Mouse (Mus musculus): Measurements from ENCODE around the gene Gse1. TPM values are rescaled to one million over a fixed set of nuclear protein-coding genes. Genes with fewer than 3 reads are reported as not detected.

The Gse1 gene
- polyA plus RNA-seq, 1 experiment from 2014 or later: 23.9 TPM

GRCm38 (mm10) chr8:120622161-120622560 lies 393.9 kb downstream of the Gse1 start:
- Histone ChIP-seq H3K4me1 (replicated peaks; ENCODE audit: control insufficient read depth, insufficient read depth, low read length) (peaks cover 12% of the 10 kb centered on the region), H3K36me3 (replicated peaks; ENCODE audit: control insufficient read depth, insufficient read depth) (no peaks in the 10 kb centered on the region), H3K4me2 (replicated peaks) (no peak overlapping the region), H3K27me3 (ENCODE audit: control insufficient read depth, insufficient read depth, low read length) (no peaks in the 10 kb centered on the region), H3K27ac (no peak overlapping the region), H3K4me3 (replicated peaks; ENCODE audit: low read length) (no peak overlapping the region), H3K9ac (no peak overlapping the region), H3K9me3 (ENCODE audit: control insufficient read depth, low read length) (no peaks in the 10 kb centered on the region)
- 71% methylated on average over 14 of the region's 14 CpGs for WGBS
- ATAC-seq (ENCODE audit: low FRiP score) (no peak), DNase-seq (ENCODE audit: low spot score) (no peak)

- no peak overlapping the region for H3K27ac ChIP-seq
Measured at GRCm38 (mm10) chr8:120623608-120624007, 395.4 kb downstream of the Gse1 start.

GRCm38 (mm10) chr8:120626461-120626860 lies 398.2 kb downstream of the Gse1 start:
- WGBS: 63% methylated on average over 11 of the region's 11 CpGs
- ATAC-seq (ENCODE audit: low FRiP score) (no peak), DNase-seq (ENCODE audit: low spot score) (no peak)
- Histone ChIP-seq H3K4me3 (replicated peaks; ENCODE audit: low read length) (no peak overlapping the region), H3K4me2 (replicated peaks) (no peak overlapping the region), H3K27me3 (ENCODE audit: control insufficient read depth, insufficient read depth, low read length) (no peaks in the 10 kb centered on the region), H3K4me1 (replicated peaks; ENCODE audit: control insufficient read depth, insufficient read depth, low read length) (no peaks in the 10 kb centered on the region), H3K27ac (no peak overlapping the region), H3K9ac (no peak overlapping the region), H3K36me3 (replicated peaks; ENCODE audit: control insufficient read depth, insufficient read depth) (no peaks in the 10 kb centered on the region), H3K9me3 (ENCODE audit: control insufficient read depth, low read length) (no peaks in the 10 kb centered on the region)

More at GRCm38 (mm10) chr8:120623608-120624007, 395.4 kb downstream of the Gse1 start:
- no peak overlapping the region for H3K4me2 ChIP-seq (replicated peaks)
- H3K9ac ChIP-seq: no peak overlapping the region
- no peaks in the 10 kb centered on the region for H3K27me3 ChIP-seq (ENCODE audit: control insufficient read depth, insufficient read depth, low read length)
- WGBS: 43% methylated on average over 2 of the region's 2 CpGs
- H3K4me3 ChIP-seq (replicated peaks; ENCODE audit: low read length): no peak overlapping the region
- no peak for DNase-seq (ENCODE audit: low spot score)
- no peaks in the 10 kb centered on the region for H3K9me3 ChIP-seq (ENCODE audit: control insufficient read depth, low read length)
- no peaks in the 10 kb centered on the region for H3K36me3 ChIP-seq (replicated peaks; ENCODE audit: control insufficient read depth, insufficient read depth)
- ATAC-seq (ENCODE audit: low FRiP score): no peak
- peaks cover under 1% of the 10 kb centered on the region; the same call in 1 of the 2 replicates for H3K4me1 ChIP-seq (replicated peaks; ENCODE audit: control insufficient read depth, insufficient read depth, low read length)

- Histone ChIP-seq H3K4me2 (replicated peaks) (no peak overlapping the region), H3K36me3 (replicated peaks; ENCODE audit: control insufficient read depth, insufficient read depth) (no peaks in the 10 kb centered on the region), H3K9me3 (ENCODE audit: control insufficient read depth, low read length) (no peaks in the 10 kb centered on the region), H3K4me3 (replicated peaks; ENCODE audit: low read length) (no peak overlapping the region), H3K9ac (no peak overlapping the region), H3K27me3 (ENCODE audit: control insufficient read depth, insufficient read depth, low read length) (no peaks in the 10 kb centered on the region), H3K27ac (no peak overlapping the region), H3K4me1 (replicated peaks; ENCODE audit: control insufficient read depth, insufficient read depth, low read length) (no peaks in the 10 kb centered on the region)
- DNase-seq (ENCODE audit: low spot score) (no peak), ATAC-seq (ENCODE audit: low FRiP score) (no peak)
- WGBS: 71% methylated on average over 5 of the region's 5 CpGs
Measured at GRCm38 (mm10) chr8:120627298-120627697, 399.0 kb downstream of the Gse1 start.

- no peak overlapping the region for H3K4me3 ChIP-seq (replicated peaks; ENCODE audit: low read length)
- ATAC-seq (ENCODE audit: low FRiP score): no peak
- peaks cover 11% of the 10 kb centered on the region for H3K4me1 ChIP-seq (replicated peaks; ENCODE audit: control insufficient read depth, insufficient read depth, low read length)
- no peak overlapping the region for H3K4me2 ChIP-seq (replicated peaks)
- no peak overlapping the region for H3K27ac ChIP-seq
- H3K9ac ChIP-seq: no peak overlapping the region
- peaks cover 9% of the 10 kb centered on the region for H3K27me3 ChIP-seq (ENCODE audit: control insufficient read depth, insufficient read depth, low read length)
- WGBS: 48% methylated on average over 5 of the region's 5 CpGs
- no peaks in the 10 kb centered on the region for H3K9me3 ChIP-seq (ENCODE audit: control insufficient read depth, low read length)
- no peaks in the 10 kb centered on the region for H3K36me3 ChIP-seq (replicated peaks; ENCODE audit: control insufficient read depth, insufficient read depth)
- DNase-seq (ENCODE audit: low spot score): no peak
Measured at GRCm38 (mm10) chr8:120630031-120630430, 401.8 kb downstream of the Gse1 start.

- Histone ChIP-seq H3K4me2 (replicated peaks) (no peak overlapping the region), H3K36me3 (replicated peaks; ENCODE audit: control insufficient read depth, insufficient read depth) (no peaks in the 10 kb centered on the region), H3K27ac (no peak overlapping the region), H3K4me3 (replicated peaks; ENCODE audit: low read length) (no peak overlapping the region), H3K4me1 (replicated peaks; ENCODE audit: control insufficient read depth, insufficient read depth, low read length) (peaks cover 11% of the 10 kb centered on the region), H3K9ac (no peak overlapping the region), H3K9me3 (ENCODE audit: control insufficient read depth, low read length) (no peaks in the 10 kb centered on the region), H3K27me3 (ENCODE audit: control insufficient read depth, insufficient read depth, low read length) (peaks cover 9% of the 10 kb centered on the region)
- DNase-seq (ENCODE audit: low spot score) (no peak), ATAC-seq (ENCODE audit: low FRiP score) (no peak)
- 57% methylated on average over 6 of the region's 6 CpGs for WGBS
Measured at GRCm38 (mm10) chr8:120630848-120631247, 402.6 kb downstream of the Gse1 start.

Small RNAs within 50 kb of the gene (microRNA-seq; reads per million reads assigned to microRNA genes)
- not detected for gene Gm22715
- 0.65 reads per million for gene Mir7687

Other genes starting within 250 kb of the Gse1 start
- gene Crispld2, start 236.0 kb upstream of the Gse1 start, polyA plus RNA-seq (2014; fragmentation: Nextera tagmentation; extraction: Ambion mirVana): 1.4 and 2.0 TPM in 2 replicates
- 25.5 and 26.4 TPM in 2 replicates for gene Zdhhc7, start 127.0 kb upstream of the Gse1 start, polyA plus RNA-seq (2014; fragmentation: Nextera tagmentation; extraction: Ambion mirVana)
- gene 6430548M08Rik, start 114.3 kb upstream of the Gse1 start, polyA plus RNA-seq (2014; fragmentation: Nextera tagmentation; extraction: Ambion mirVana): 40.1 and 42.3 TPM in 2 replicates
- gene Fam92b, start 51.0 kb upstream of the Gse1 start, polyA plus RNA-seq (2014; fragmentation: Nextera tagmentation; extraction: Ambion mirVana): 1.6 and 3.3 TPM in 2 replicates